8 mouse cellular contexts compared by ENCODE assay signal in the genomic region with DNA sequence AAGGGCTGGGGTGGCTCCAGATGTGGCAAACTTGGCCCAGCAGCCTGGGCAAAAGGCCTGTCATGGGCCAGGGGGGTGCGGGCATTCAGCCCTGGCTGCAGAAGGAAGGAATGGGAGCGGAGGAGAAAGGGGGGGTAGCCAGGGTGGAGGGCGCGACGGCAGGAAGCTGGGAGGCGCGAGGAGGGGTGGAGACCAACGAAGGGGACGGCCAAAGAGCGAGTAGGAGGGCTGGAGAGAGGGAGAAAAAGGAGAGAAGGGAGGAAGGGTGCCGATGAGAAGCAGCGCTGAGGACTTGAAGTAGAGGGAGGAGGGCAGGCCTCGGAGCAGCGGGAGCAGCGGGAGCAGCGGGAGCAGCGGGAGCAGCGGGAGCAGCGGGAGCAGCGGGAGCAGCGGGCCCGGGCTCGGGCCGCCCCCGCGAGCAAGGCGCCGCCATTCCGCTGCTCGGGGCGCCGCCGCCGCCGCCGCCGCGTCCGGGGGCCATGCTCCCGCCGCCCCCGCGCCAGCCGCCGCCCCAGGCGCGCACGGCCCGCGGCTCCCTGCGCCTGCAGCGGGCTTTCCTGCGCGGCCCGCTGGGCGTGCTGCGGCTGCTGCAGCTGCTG. TPM values are rescaled to one million over a fixed set of nuclear protein-coding genes. Genes with fewer than 3 reads are reported as not detected.
DNase-seq lines count a peak whose midpoint lies in the region; ATAC-seq and TF ChIP-seq lines count a peak whose summit lies in the region.

Gene Marveld1 (plus strand): TSS at position 231 of the 599 bp plus-strand sequence.

- DNase-seq in adrenal gland, postnatal 4 days (ENCODE audit: low spot score in 2 of 2): peak; percentile 30 to 65
- peak; percentile 87 for DNase-seq in heart, postnatal 0 days (ENCODE audit: low spot score)
- peak; percentile 86 for DNase-seq in kidney, postnatal 14 days
- peak; percentile 92 for DNase-seq in lung, postnatal 25 days (ENCODE audit: low spot score)
- peak; percentile 65 for DNase-seq in retina, postnatal 1 day
- peak; percentile 85 to 86 for DNase-seq in urinary bladder, postnatal 4 days (ENCODE audit: low spot score in 2 of 2)

- H3K27ac ChIP-seq in forebrain, embryonic 12.5 days: peak within 1 kb of the TSS; percentile 36; the same call in 1 of the 2 replicates
- peak within 1 kb of the TSS; percentile 87 for H3K27ac ChIP-seq in heart, postnatal 0 days (ENCODE audit: low read depth)

- TF ChIP-seq EP300 in heart, postnatal 0 days (IDR thresholded peaks at IDR 0.05; ENCODE audit: low read depth): no peak

- H3K27me3 ChIP-seq in forebrain, embryonic 12.5 days: peaks cover 47% of the 10 kb centered on the region
- H3K27me3 ChIP-seq in heart, postnatal 0 days (ENCODE audit: control insufficient read depth, insufficient read depth, low read length): no peaks in the 10 kb centered on the region

- peak within 1 kb of the TSS; percentile 56 for H3K4me3 ChIP-seq in forebrain, embryonic 12.5 days (replicated peaks)
- peak within 1 kb of the TSS; percentile 68 for H3K4me3 ChIP-seq in heart, postnatal 0 days (ENCODE audit: low read depth, low read length)

- H3K4me1 ChIP-seq in forebrain, embryonic 12.5 days: peaks cover 19% of the 10 kb centered on the region
- H3K4me1 ChIP-seq in heart, postnatal 0 days (ENCODE audit: control insufficient read depth, insufficient read depth): peaks cover 21% of the 10 kb centered on the region

- H3K4me2 ChIP-seq in forebrain, embryonic 12.5 days: peak within 1 kb of the TSS; percentile 78
- H3K4me2 ChIP-seq in heart, postnatal 0 days (ENCODE audit: low read depth, low read length): peak within 1 kb of the TSS; percentile 90

- WGBS in forebrain, embryonic 12.5 days: 1% methylated on average over 14 of the region's 57 CpGs
- WGBS in heart, postnatal 0 days: 0% methylated on average over 20 of the region's 57 CpGs

- H3K36me3 ChIP-seq in forebrain, embryonic 12.5 days (replicated peaks): no peaks in the 10 kb centered on the region
- no peaks in the 10 kb centered on the region for H3K36me3 ChIP-seq in heart, postnatal 0 days (replicated peaks; ENCODE audit: control insufficient read depth, insufficient read depth, low read length)

- H3K9ac ChIP-seq in forebrain, embryonic 12.5 days: peak within 1 kb of the TSS; percentile 72
- H3K9ac ChIP-seq in heart, postnatal 0 days (replicated peaks; ENCODE audit: low read depth, low read length): peak within 1 kb of the TSS; percentile 73

- ATAC-seq in CD4-positive, CD25-positive, alpha-beta regulatory T cell, adult 4 months: peak; percentile 67
- peak; percentile 36; the same call in 1 of the 2 replicates for ATAC-seq in forebrain, embryonic 12.5 days (ENCODE audit: low FRiP score)
- ATAC-seq in heart, postnatal 0 days (ENCODE audit: insufficient read depth, low read depth): peak; percentile 59

- no peak for TF ChIP-seq CTCF in heart, postnatal 0 days (IDR thresholded peaks at IDR 0.05; ENCODE audit: low read depth)

- no peaks in the 10 kb centered on the region for H3K9me3 ChIP-seq in forebrain, embryonic 12.5 days
- H3K9me3 ChIP-seq in heart, postnatal 0 days (replicated peaks; ENCODE audit: control insufficient read depth, low read length): no peaks in the 10 kb centered on the region

RNA-seq across cellular contexts. Expression of gene Marveld1, which starts in this region (rescaled TPM):
- polyA plus RNA-seq in CD4-positive, CD25-positive, alpha-beta regulatory T cell, adult 4 months (2017; shearing (Covaris generic)): 1 to 10 TPM; 6.8 to 7.5 TPM
- 10 to 100 TPM; 45.5 to 47.2 TPM for total RNA-seq in adrenal gland, postnatal 4 days (2021)
- 3.5 and 4.2 TPM in 2 replicates for polyA plus RNA-seq in forebrain, embryonic 12.5 days (2016; fragmentation: Nextera tagmentation; extraction: Ambion mirVana)
- 35.0 and 44.6 TPM in 2 replicates for total RNA-seq in heart, postnatal 0 days (2014; rRNA removed; ENCODE audit: low replicate concordance)
- 7.2 and 8.6 TPM in 2 replicates for polyA plus RNA-seq in heart, postnatal 0 days (2015; fragmentation: Nextera tagmentation; extraction: Ambion mirVana)

Comparison
In these comparisons a context has a peak if more than half of its experiments do, and no peak if none do; other contexts are left out.
1. Peak in every context shown above with its lines: DNase-seq, ATAC-seq, H3K4me3 ChIP-seq and H3K27ac ChIP-seq.